Mouse (Mus musculus): ENCODE measurements around the gene Rad21l.

Gene Rad21l
- long read RNA-seq, experiment 1 = 0 reads
- long read RNA-seq, experiment 2 = 0 reads

DNA sequence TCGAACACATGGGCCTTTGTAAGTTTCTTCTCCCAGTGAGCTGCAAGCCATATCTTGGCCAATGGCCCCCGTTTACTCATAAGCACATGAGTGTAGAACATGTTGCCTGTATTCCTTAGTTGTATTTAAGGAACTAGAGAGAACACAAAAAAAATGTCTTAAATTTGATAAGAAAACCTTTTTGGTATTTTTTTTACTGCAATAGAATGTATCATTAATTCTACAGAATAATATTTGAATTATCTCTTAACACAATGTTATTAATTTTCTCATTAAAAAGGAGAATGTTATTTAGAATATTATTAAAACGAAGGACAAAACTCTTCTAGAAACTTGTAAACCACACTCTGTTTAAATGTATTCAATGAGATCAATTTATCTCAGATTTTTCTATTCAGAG, at the start of gene Rad21l:
Gene Rad21l (minus strand): TSS at position 101 of the 400 bp plus-strand sequence.
- intact Hi-C loops (cut with DNase I) = no loop called here

DNA sequence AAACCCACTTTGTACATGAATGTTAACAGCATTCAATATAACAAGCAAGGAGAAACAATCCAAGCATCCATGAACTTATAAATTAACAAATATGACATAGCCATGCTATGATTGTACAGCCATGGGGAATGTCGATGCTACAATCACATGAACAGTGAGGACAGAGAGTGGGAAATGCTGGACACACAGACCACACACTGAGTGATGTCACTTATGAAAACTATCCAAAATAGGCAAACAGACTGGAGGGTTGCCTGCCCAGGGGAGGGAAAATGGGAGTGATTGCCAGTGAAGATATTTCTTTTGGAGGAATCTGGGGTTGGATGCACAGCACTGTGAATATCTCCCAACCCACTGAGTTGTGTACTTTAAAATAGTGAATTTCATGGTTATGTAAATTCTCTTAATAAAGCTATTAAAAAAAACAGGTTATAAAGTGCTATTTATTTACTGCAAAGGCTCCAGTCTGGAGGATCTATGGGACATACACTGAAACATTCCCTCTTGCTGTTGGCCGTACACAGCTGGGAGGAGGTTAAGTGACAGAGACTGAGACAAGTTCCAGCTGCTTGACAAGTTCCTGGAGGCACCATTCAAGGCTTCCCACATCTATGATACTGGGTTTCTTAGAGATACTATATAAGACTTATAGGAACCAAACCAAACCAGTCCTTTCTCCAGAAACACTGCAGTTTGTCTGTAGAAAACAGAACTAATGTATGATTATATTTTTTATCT, 48.2 kb upstream of the Rad21l start:
- intact Hi-C loops (cut with DNase I) = no loop called here

DNA sequence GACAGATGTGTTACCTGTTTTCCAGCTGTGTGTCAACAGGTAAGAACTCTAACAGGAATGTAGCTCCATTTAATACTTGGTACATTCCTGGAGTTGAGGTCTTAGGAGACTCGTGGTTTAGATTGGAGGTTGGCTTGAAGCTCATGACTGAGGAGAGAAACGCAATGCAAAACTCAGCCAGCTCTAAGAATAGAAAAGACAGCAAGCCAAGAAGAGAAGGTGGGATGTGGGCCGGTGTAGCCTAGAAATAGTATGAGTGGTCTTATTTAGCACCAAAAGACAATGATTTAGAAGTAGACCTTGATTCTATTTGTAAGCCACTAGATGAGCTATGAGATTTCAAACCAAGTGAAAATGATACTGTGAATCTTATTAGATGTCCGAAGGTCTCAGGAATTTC, 47.2 kb upstream of the Rad21l start:
- intact Hi-C loops (cut with DNase I) = no loop called here

- intact Hi-C loops (cut with DNase I) = no loop called here
Measured at GRCm38 (mm10) chr2:151712647-151713046, 44.3 kb upstream of the Rad21l start.

GRCm38 (mm10) chr2:151702851-151703190, 34.5 kb upstream of the Rad21l start:
- intact Hi-C loops (cut with DNase I) = no loop called here

GRCm38 (mm10) chr2:151702146-151702850, 34.0 kb upstream of the Rad21l start:
- intact Hi-C loops (cut with DNase I) = no loop called here

GRCm38 (mm10) chr2:151701231-151702145, 33.2 kb upstream of the Rad21l start, which contains the start of gene Tmem74b:
TSS of gene Tmem74b (plus strand) at chr2:151702008.
- intact Hi-C loops (cut with DNase I) = no loop called here

GRCm38 (mm10) chr2:151682976-151683375, 14.6 kb upstream of the Rad21l start:
- intact Hi-C loops (cut with DNase I) = loop anchor here (5.0 kb wide), 1 partner anchor 106 kb away; no protein-coding TSS in a partner anchor

GRCm38 (mm10) chr2:151682357-151682756, 14.0 kb upstream of the Rad21l start:
- intact Hi-C loops (cut with DNase I) = loop anchor here (5.0 kb wide), 1 partner anchor 105 kb away; no protein-coding TSS in a partner anchor

GRCm38 (mm10) chr2:151676234-151676633, 7.9 kb upstream of the Rad21l start:
- intact Hi-C loops (cut with DNase I) = loop anchor here (5.0 to 10.0 kb wide), 2 partner anchors 161 to 184 kb away; partner anchors contain the start of gene Nsfl1c

GRCm38 (mm10) chr2:151670968-151671329, 2.6 kb upstream of the Rad21l start:
- intact Hi-C loops (cut with DNase I) = loop anchor here (10.0 kb wide), 1 partner anchor 156 kb away; no protein-coding TSS in a partner anchor

GRCm38 (mm10) chr2:151670026-151670967, 2.0 kb upstream of the Rad21l start:
- intact Hi-C loops (cut with DNase I) = loop anchor here (10.0 kb wide), 1 partner anchor 155 kb away; no protein-coding TSS in a partner anchor

DNA sequence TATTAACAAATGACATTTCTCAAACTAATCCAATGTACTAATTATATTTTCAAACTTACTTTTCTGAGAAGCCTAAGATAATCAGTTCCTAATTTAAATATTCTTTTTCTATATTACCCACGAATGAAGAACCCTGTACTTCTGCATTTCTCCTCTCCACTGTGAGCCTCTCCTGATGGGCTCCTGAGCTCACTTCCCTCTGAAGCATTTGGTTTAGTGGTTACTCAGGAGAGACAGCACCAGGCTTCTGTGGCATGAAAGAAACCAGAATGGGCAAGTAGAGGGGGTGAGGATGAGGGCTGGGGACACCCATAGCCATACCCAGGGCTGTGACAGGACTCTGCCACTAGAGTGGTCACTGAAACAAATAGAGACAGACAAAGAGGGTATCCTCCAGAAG, 16.3 kb downstream of the Rad21l start:
- intact Hi-C loops (cut with DNase I) = no loop called here

GRCm38 (mm10) chr2:151636015-151636402, 32.3 kb downstream of the Rad21l start:
- intact Hi-C loops (cut with DNase I) = no loop called here

DNA sequence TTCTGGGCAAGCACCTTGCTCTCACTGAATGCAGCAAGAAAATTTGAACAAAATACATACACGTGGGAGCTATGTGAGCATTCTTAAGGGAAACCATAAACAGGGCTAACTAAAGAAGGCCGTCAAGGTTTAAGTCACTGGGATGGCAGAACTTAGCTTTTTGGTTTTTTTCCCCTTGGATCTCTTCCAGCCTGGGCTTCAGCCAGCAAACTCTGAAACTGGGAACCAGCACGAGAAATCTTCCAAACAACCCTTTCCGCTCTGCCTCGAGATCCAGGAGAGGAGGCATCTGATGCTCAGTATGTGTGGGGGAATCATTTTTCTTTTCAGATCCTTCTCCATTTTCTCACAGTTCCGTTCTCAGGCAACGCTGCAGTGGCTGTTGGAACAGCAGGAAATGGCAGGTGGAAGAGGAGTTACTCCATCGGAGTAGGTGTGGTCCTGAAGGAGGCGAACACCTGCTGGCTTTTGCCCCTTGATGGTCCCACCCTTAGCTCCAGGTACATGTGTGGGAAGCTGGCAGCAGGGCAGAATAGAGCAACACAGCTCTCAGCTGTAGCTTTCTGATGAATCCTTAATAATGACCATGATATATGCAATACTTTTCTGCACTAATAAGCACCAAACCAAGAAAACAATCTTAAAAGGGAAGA, 32.8 kb downstream of the Rad21l start:
- intact Hi-C loops (cut with DNase I) = no loop called here

GRCm38 (mm10) chr2:151634903-151635302, 33.4 kb downstream of the Rad21l start:
- intact Hi-C loops (cut with DNase I) = no loop called here

- intact Hi-C loops (cut with DNase I) = no loop called here
Measured at GRCm38 (mm10) chr2:151632982-151633381, 35.4 kb downstream of the Rad21l start.

DNA sequence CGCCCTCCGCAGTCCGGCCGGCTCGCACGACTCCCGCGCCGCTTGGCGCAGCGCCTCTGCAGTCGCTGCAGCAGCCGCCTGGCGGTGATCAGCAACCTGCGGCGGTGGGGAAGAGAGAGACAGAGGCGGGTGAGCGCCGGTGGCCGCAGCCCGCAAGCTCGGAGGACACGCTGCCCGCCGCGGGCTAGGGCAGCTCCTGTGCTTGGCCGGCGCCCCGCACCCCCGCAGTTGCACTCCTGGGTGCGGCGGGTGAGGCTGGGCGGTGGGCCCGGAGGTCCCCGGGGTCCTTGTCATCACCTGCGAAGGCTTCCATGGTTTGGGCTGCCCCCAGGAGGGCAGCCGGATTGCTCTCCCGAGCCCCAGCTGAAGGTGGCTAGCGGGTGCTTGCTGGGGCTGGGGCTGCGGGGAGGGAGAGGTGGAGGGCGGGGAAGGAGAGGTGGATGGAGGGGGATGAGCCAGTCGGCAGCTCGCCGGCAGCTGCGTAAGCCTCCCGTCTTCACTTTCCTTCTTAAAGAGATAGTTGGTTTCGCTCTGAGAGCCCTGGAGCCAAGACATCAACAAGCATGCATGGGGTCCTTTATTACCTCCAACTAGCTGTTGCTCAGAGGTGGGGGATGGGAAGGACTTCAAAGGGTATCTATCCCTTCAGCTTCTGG, 36.0 kb downstream of the Rad21l start, which contains the start of gene Snph:
Gene Snph (minus strand): TSS at position 435 of the 656 bp plus-strand sequence.
- intact Hi-C loops (cut with DNase I) = no loop called here

Measured in adrenal gland (tissue).